Mouse (Mus musculus): Measurements from ENCODE around the gene Cuedc1. TPM values are rescaled to one million over a fixed set of nuclear protein-coding genes. Genes with fewer than 3 reads are reported as not detected.

Gene Cuedc1
- polyA plus RNA-seq, 1 experiment = 16.5 TPM

- TF ChIP-seq POLR2A (IDR thresholded peaks at IDR 0.05; ENCODE audit: low read depth, low read length) = peak; percentile 20
- no peak for TF ChIP-seq CTCF (conservative IDR thresholded peaks at IDR 0.05; ENCODE audit: insufficient read depth, insufficient read length, low read depth, low read length)
- Histone ChIP-seq H3K4me1 (ENCODE audit: control insufficient read depth, insufficient read depth, low read length) (no peaks in the 10 kb centered on the region), H3K4me3 (ENCODE audit: insufficient read depth, low read depth, low read length) (peak overlapping the region; percentile 47), H3K36me3 (ENCODE audit: control insufficient read depth, insufficient read depth, low read length) (no peaks in the 10 kb centered on the region; the same call in 1 of the 2 replicates), H3K27me3 (replicated peaks; ENCODE audit: control insufficient read depth, insufficient read depth, low read length) (no peaks in the 10 kb centered on the region), H3K27ac (ENCODE audit: insufficient read depth, low read depth, low read length) (peak overlapping the region; percentile 98)
- peak; percentile 73 for DNase-seq
- 47% methylated on average over 21 of the region's 21 CpGs for whole genome bisulfite sequencing
These were observed 117.3 kb downstream of the Cuedc1 start for GRCm38 (mm10) chr11:88214881-88215831.

GRCm38 (mm10) chr11:88216231-88216685 is 118.4 kb downstream of the Cuedc1 start:
- TF ChIP-seq CTCF (conservative IDR thresholded peaks at IDR 0.05; ENCODE audit: insufficient read depth, insufficient read length, low read depth, low read length) = peak; percentile 94
- no peak for TF ChIP-seq POLR2A (IDR thresholded peaks at IDR 0.05; ENCODE audit: low read depth, low read length)
- Histone ChIP-seq H3K36me3 (ENCODE audit: control insufficient read depth, insufficient read depth, low read length) (no peaks in the 10 kb centered on the region; the same call in 1 of the 2 replicates), H3K4me3 (ENCODE audit: insufficient read depth, low read depth, low read length) (0 out of 2 replicates have a peak overlapping the region, but pooled peaks have one; percentile 1), H3K27ac (ENCODE audit: insufficient read depth, low read depth, low read length) (0 out of 2 replicates have a peak overlapping the region, but pooled peaks have one; percentile 98), H3K4me1 (ENCODE audit: control insufficient read depth, insufficient read depth, low read length) (no peaks in the 10 kb centered on the region), H3K27me3 (replicated peaks; ENCODE audit: control insufficient read depth, insufficient read depth, low read length) (no peaks in the 10 kb centered on the region)
- DNase-seq = peak; percentile 72
- WGBS = 23% methylated on average over 10 of the region's 10 CpGs

GRCm38 (mm10) chr11:88218155-88218554 is 120.3 kb downstream of the Cuedc1 start:
- 87% methylated on average over 6 of the region's 6 CpGs for WGBS
- no peak for DNase-seq
- H3K4me3 ChIP-seq (ENCODE audit: insufficient read depth, low read depth, low read length) = no peak overlapping the region
- H3K27me3 ChIP-seq (replicated peaks; ENCODE audit: control insufficient read depth, insufficient read depth, low read length) = no peaks in the 10 kb centered on the region
- no peak overlapping the region for H3K27ac ChIP-seq (ENCODE audit: insufficient read depth, low read depth, low read length)
- no peaks in the 10 kb centered on the region for H3K4me1 ChIP-seq (ENCODE audit: control insufficient read depth, insufficient read depth, low read length)
- no peaks in the 10 kb centered on the region for H3K36me3 ChIP-seq (ENCODE audit: control insufficient read depth, insufficient read depth, low read length)
- TF ChIP-seq POLR2A (IDR thresholded peaks at IDR 0.05; ENCODE audit: low read depth, low read length) (no peak), CTCF (conservative IDR thresholded peaks at IDR 0.05; ENCODE audit: insufficient read depth, insufficient read length, low read depth, low read length) (no peak)

GRCm38 (mm10) chr11:88218586-88218985 is 120.7 kb downstream of the Cuedc1 start:
- TF ChIP-seq CTCF (conservative IDR thresholded peaks at IDR 0.05; ENCODE audit: insufficient read depth, insufficient read length, low read depth, low read length) (no peak), POLR2A (IDR thresholded peaks at IDR 0.05; ENCODE audit: low read depth, low read length) (no peak)
- H3K36me3 ChIP-seq (ENCODE audit: control insufficient read depth, insufficient read depth, low read length) = no peaks in the 10 kb centered on the region
- no peaks in the 10 kb centered on the region for H3K4me1 ChIP-seq (ENCODE audit: control insufficient read depth, insufficient read depth, low read length)
- H3K4me3 ChIP-seq (ENCODE audit: insufficient read depth, low read depth, low read length) = no peak overlapping the region
- no peak overlapping the region for H3K27ac ChIP-seq (ENCODE audit: insufficient read depth, low read depth, low read length)
- no peak for DNase-seq
- H3K27me3 ChIP-seq (replicated peaks; ENCODE audit: control insufficient read depth, insufficient read depth, low read length) = no peaks in the 10 kb centered on the region
- WGBS = 78% methylated on average over 7 of the region's 7 CpGs

GRCm38 (mm10) chr11:88221929-88222475 is 124.1 kb downstream of the Cuedc1 start:
- DNase-seq = no peak
- Histone ChIP-seq H3K36me3 (ENCODE audit: control insufficient read depth, insufficient read depth, low read length) (no peaks in the 10 kb centered on the region), H3K4me3 (ENCODE audit: insufficient read depth, low read depth, low read length) (no peak overlapping the region), H3K27me3 (replicated peaks; ENCODE audit: control insufficient read depth, insufficient read depth, low read length) (no peaks in the 10 kb centered on the region), H3K27ac (ENCODE audit: insufficient read depth, low read depth, low read length) (no peak overlapping the region), H3K4me1 (ENCODE audit: control insufficient read depth, insufficient read depth, low read length) (no peaks in the 10 kb centered on the region)
- TF ChIP-seq CTCF (conservative IDR thresholded peaks at IDR 0.05; ENCODE audit: insufficient read depth, insufficient read length, low read depth, low read length) = no peak
- no peak for TF ChIP-seq POLR2A (IDR thresholded peaks at IDR 0.05; ENCODE audit: low read depth, low read length)
- 86% methylated on average over 15 of the region's 15 CpGs for WGBS

GRCm38 (mm10) chr11:88227001-88227957 is 129.4 kb downstream of the Cuedc1 start:
- DNase-seq = no peak
- H3K27ac ChIP-seq (ENCODE audit: insufficient read depth, low read depth, low read length) = no peak overlapping the region
- H3K4me1 ChIP-seq (ENCODE audit: control insufficient read depth, insufficient read depth, low read length) = no peaks in the 10 kb centered on the region
- H3K36me3 ChIP-seq (ENCODE audit: control insufficient read depth, insufficient read depth, low read length) = no peaks in the 10 kb centered on the region
- no peaks in the 10 kb centered on the region for H3K27me3 ChIP-seq (replicated peaks; ENCODE audit: control insufficient read depth, insufficient read depth, low read length)
- TF ChIP-seq POLR2A (IDR thresholded peaks at IDR 0.05; ENCODE audit: low read depth, low read length) = no peak
- TF ChIP-seq CTCF (conservative IDR thresholded peaks at IDR 0.05; ENCODE audit: insufficient read depth, insufficient read length, low read depth, low read length) = no peak
- H3K4me3 ChIP-seq (ENCODE audit: insufficient read depth, low read depth, low read length) = no peak overlapping the region
- WGBS = 94% methylated on average over 17 of the region's 17 CpGs

Measured in kidney, adult 2 months (tissue).